Mouse (Mus musculus): Measurements from ENCODE around the gene Cdc37. TPM values are rescaled to one million over a fixed set of nuclear protein-coding genes. Genes with fewer than 3 reads are reported as not detected.
"Not testable (repeated sequence)": the region's sequence is repeated elsewhere in the genome, so short reads cannot be mapped to it uniquely, and the experiment has no call there.

Gene Cdc37
- polyA plus RNA-seq (2016; fragmentation: Nextera tagmentation; extraction: Ambion mirVana), result 335 and 342 TPM in 2 replicates

DNA sequence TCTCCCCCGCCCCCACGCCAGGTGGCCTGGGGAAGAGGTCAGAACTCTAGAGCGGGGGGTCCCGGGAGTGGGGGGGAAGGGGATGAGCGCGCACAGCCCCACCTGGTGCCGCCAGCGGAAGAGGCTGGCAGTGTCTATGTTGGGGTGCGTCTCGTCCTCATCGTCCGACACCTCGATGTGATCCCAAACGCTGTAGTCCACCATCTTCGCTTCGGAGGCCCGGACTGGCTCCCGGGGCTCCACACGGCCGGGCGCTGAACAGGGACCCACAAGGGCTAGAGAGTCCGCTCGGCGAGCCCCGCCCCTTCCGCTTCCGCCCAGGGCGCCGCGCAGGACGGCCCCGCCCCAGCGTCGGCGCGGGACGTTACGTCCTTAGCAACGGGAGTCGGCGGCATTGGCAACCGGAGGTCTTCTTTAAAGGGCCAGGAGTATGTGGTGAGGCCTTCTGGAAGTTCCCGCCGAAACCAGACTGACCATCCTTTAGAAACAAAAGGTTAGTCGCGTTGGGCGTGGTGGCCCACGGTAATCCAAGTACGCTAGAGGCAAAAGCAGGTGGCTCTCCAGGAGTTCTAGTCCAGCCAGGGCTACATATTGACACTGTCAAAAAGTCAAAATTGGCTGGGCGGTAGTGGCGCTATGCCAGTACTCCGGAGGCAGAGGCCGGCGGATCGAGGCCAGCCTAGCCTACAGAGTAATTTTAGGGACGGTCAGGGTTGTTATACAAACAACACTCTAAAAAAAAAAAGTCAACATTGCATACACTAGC, at the start of gene Cdc37:
Gene Cdc37 (minus strand): TSS at position 329 of the 766 bp plus-strand sequence.
- Histone ChIP-seq H3K27ac (peak within 1 kb of the TSS; percentile 80; the same call in 1 of the 2 replicates), H3K9ac (peak within 1 kb of the TSS; percentile 89), H3K4me2 (replicated peaks) (peak within 1 kb of the TSS; percentile 98), H3K36me3 (peaks cover 7% of the 10 kb centered on the region), H3K27me3 (no peaks in the 10 kb centered on the region), H3K4me3 (peak within 1 kb of the TSS; percentile 81), H3K4me1 (peaks cover 50% of the 10 kb centered on the region), H3K9me3 (no peaks in the 10 kb centered on the region)
- ATAC-seq (ENCODE audit: insufficient number of reproducible peaks, insufficient read depth, low FRiP score, low TSS enrichment), result peak; percentile 89
- WGBS, result 5% methylated on average over 56 of the region's 56 CpGs

- WGBS, result 78% methylated on average over 3 of the region's 3 CpGs
- no peak for ATAC-seq (ENCODE audit: insufficient number of reproducible peaks, insufficient read depth, low FRiP score, low TSS enrichment)
- Histone ChIP-seq H3K9ac (no peak overlapping the region), H3K4me3 (no peak overlapping the region), H3K4me1 (peaks cover 30% of the 10 kb centered on the region), H3K27ac (no peak overlapping the region), H3K36me3 (no peaks in the 10 kb centered on the region), H3K9me3 (no peaks in the 10 kb centered on the region), H3K4me2 (replicated peaks) (no peak overlapping the region), H3K27me3 (no peaks in the 10 kb centered on the region)
Measured at GRCm38 (mm10) chr9:21198960-21199359, 49.2 kb upstream of the Cdc37 start.

- no peak; the same call in 1 of the 2 replicates for ATAC-seq (ENCODE audit: insufficient number of reproducible peaks, insufficient read depth, low FRiP score, low TSS enrichment)
- Histone ChIP-seq H3K4me3 (0 out of 2 replicates have a peak overlapping the region, but pooled peaks have one; percentile 13), H3K27me3 (no peaks in the 10 kb centered on the region), H3K4me1 (peaks cover 30% of the 10 kb centered on the region), H3K9me3 (no peaks in the 10 kb centered on the region), H3K4me2 (replicated peaks) (peak overlapping the region; percentile 50), H3K27ac (no peak overlapping the region), H3K9ac (no peak overlapping the region), H3K36me3 (no peaks in the 10 kb centered on the region)
- 17% methylated on average over 4 of the region's 4 CpGs for WGBS
Measured at GRCm38 (mm10) chr9:21197981-21198380, 48.2 kb upstream of the Cdc37 start.

DNA sequence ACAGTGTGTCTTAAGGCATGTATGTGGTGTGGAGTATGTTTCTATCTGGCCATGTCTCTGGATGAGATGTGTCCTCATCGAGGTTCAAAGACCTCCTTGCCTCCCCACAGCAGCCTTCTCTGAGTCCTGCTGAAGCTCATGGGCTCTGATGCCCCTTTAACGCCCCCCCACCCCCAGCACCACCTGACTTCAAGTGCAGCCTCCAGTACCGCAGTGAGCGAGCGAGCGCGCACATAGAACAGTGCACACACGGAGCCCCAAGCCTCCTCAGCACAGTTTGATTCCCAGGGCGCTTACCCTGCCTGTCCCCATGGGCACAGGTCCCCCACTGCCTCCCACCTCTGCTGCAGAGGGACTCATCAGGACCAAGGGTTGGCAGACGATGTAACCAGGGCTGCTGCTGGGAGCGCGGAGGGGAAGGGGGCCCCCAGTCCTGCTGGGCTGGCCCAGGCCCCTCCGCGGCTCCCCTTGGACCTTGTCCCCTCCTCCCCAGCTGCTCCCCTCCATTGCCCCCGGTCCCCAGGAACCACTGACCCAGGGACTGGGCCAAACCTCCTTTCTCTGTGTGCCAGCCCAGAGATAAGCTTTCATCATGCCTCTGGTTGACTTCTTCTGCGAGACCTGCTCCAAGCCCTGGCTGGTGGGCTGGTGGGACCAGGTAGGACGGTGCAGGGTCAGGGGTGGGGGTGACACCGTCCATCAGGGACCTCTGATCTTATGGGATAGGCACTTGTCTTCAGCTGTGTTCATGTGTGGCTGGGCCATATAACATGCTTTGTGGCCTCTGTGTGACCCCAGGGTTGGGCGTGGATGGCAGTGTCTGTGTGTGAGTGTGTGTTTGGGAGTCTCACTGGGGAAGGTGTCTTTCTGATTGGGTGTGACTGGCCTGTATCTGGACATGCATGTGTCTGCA, 47.0 kb upstream of the Cdc37 start:
- Histone ChIP-seq H3K4me2 (replicated peaks) (peak overlapping the region; percentile 50), H3K27me3 (no peaks in the 10 kb centered on the region), H3K9ac (peak overlapping the region; percentile 45; the same call in 1 of the 2 replicates), H3K4me3 (peak overlapping the region; percentile 33), H3K27ac (no peak overlapping the region), H3K9me3 (no peaks in the 10 kb centered on the region), H3K4me1 (peaks cover 30% of the 10 kb centered on the region), H3K36me3 (no peaks in the 10 kb centered on the region)
- WGBS, result 37% methylated on average over 19 of the region's 19 CpGs
- peak; percentile 36 for ATAC-seq (ENCODE audit: insufficient number of reproducible peaks, insufficient read depth, low FRiP score, low TSS enrichment)

- H3K36me3 ChIP-seq; H3K4me2 ChIP-seq (replicated peaks); H3K9me3 ChIP-seq; H3K27ac ChIP-seq; H3K4me3 ChIP-seq; H3K27me3 ChIP-seq; ATAC-seq (ENCODE audit: insufficient number of reproducible peaks, insufficient read depth, low FRiP score, low TSS enrichment): not testable (repeated sequence)
- Histone ChIP-seq H3K9ac (peak overlapping the region; percentile 24; the same call in 1 of the 2 replicates), H3K4me1 (peaks cover 30% of the 10 kb centered on the region)
- 64% methylated on average over 7 of the region's 7 CpGs for WGBS
Measured at GRCm38 (mm10) chr9:21195736-21196505, 46.1 kb upstream of the Cdc37 start.

- WGBS, result 85% methylated on average over 4 of the region's 4 CpGs
Measured at GRCm38 (mm10) chr9:21194787-21195493, 45.2 kb upstream of the Cdc37 start.

GRCm38 (mm10) chr9:21193786-21194185, 44.0 kb upstream of the Cdc37 start:
- WGBS, result 70% methylated on average over 3 of the region's 3 CpGs
- H3K27me3 ChIP-seq, result no peaks in the 10 kb centered on the region
- ATAC-seq (ENCODE audit: insufficient number of reproducible peaks, insufficient read depth, low FRiP score, low TSS enrichment), result no peak

More at GRCm38 (mm10) chr9:21194787-21195493, 45.2 kb upstream of the Cdc37 start:
- no peak overlapping the region for H3K9ac ChIP-seq
- no peak for ATAC-seq (ENCODE audit: insufficient number of reproducible peaks, insufficient read depth, low FRiP score, low TSS enrichment)
- H3K4me3 ChIP-seq, result no peak overlapping the region
- H3K4me1 ChIP-seq, result peaks cover 30% of the 10 kb centered on the region
- H3K27ac ChIP-seq, result no peak overlapping the region
- H3K9me3 ChIP-seq, result no peaks in the 10 kb centered on the region
- no peaks in the 10 kb centered on the region for H3K36me3 ChIP-seq
- H3K4me2 ChIP-seq (replicated peaks), result no peak overlapping the region
- no peaks in the 10 kb centered on the region for H3K27me3 ChIP-seq

DNA sequence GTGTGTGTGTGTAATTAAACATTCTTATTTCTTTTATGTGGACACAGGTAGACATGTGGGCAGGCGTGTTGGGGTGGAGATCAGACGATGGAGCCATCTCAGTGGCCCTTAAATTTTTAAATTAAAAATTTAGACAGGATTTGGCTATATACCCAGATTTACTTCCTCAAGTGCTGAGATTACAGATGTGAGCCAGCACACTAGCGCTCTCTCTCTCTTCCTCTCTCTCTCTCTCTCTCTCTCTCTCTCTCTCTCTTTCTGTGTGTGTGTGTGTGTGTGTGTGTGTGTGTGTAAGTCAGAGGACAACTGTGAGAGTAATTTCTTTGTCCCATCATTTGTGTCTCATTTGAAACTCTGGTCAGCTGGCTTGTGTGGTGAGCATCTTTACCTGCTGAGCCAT, 40.9 kb upstream of the Cdc37 start:
- Histone ChIP-seq H3K36me3 (no peaks in the 10 kb centered on the region), H3K9ac (no peak overlapping the region), H3K4me3 (no peak overlapping the region), H3K27ac (no peak overlapping the region), H3K4me2 (replicated peaks) (no peak overlapping the region), H3K9me3 (no peaks in the 10 kb centered on the region), H3K4me1 (peaks cover 3% of the 10 kb centered on the region), H3K27me3 (peaks cover 2% of the 10 kb centered on the region; the same call in 1 of the 2 replicates)
- WGBS, result 59% methylated on average over 3 of the region's 3 CpGs
- no peak for ATAC-seq (ENCODE audit: insufficient number of reproducible peaks, insufficient read depth, low FRiP score, low TSS enrichment)

More at GRCm38 (mm10) chr9:21193786-21194185, 44.0 kb upstream of the Cdc37 start:
- Histone ChIP-seq H3K4me2 (replicated peaks) (no peak overlapping the region), H3K4me1 (peaks cover 30% of the 10 kb centered on the region), H3K27ac (no peak overlapping the region), H3K4me3 (no peak overlapping the region), H3K9me3 (no peaks in the 10 kb centered on the region), H3K9ac (no peak overlapping the region), H3K36me3 (no peaks in the 10 kb centered on the region)

- Histone ChIP-seq H3K4me3 (no peak overlapping the region), H3K9me3 (no peaks in the 10 kb centered on the region), H3K27me3 (peaks cover 7% of the 10 kb centered on the region; the same call in 1 of the 2 replicates), H3K4me1 (no peaks in the 10 kb centered on the region), H3K36me3 (no peaks in the 10 kb centered on the region), H3K4me2 (replicated peaks) (no peak overlapping the region), H3K27ac (no peak overlapping the region), H3K9ac (no peak overlapping the region)
- 51% methylated on average over 7 of the region's 7 CpGs for WGBS
- ATAC-seq (ENCODE audit: insufficient number of reproducible peaks, insufficient read depth, low FRiP score, low TSS enrichment), result no peak
Measured at GRCm38 (mm10) chr9:21189905-21190304, 40.1 kb upstream of the Cdc37 start.

- Histone ChIP-seq H3K27me3 (peaks cover 31% of the 10 kb centered on the region), H3K4me2 (replicated peaks) (no peak overlapping the region), H3K4me3 (no peak overlapping the region), H3K9me3 (no peaks in the 10 kb centered on the region), H3K9ac (no peak overlapping the region), H3K4me1 (peaks cover 14% of the 10 kb centered on the region; the same call in 1 of the 2 replicates), H3K36me3 (no peaks in the 10 kb centered on the region), H3K27ac (no peak overlapping the region)
- WGBS, result 79% methylated on average over 5 of the region's 5 CpGs
- ATAC-seq (ENCODE audit: insufficient number of reproducible peaks, insufficient read depth, low FRiP score, low TSS enrichment), result no peak
Measured at GRCm38 (mm10) chr9:21185436-21185835, 35.7 kb upstream of the Cdc37 start.
